Mouse (Mus musculus): ENCODE measurements at regions not wholly inside any gene's neighbourhood (a gene's known extent, or its start where the extent isn't known, plus 50 kb on each side); places are given as distances from the start of the nearest gene placed in this dataset.

- Histone ChIP-seq H3K9me3 (no peaks in the 10 kb centered on the region), H3K4me1 (no peaks in the 10 kb centered on the region), H3K4me3 (no peak overlapping the region), H3K9ac (no peak overlapping the region), H3K4me2 (no peak overlapping the region), H3K36me3 (replicated peaks) (no peaks in the 10 kb centered on the region), H3K27me3 (replicated peaks) (no peaks in the 10 kb centered on the region), H3K27ac (no peak overlapping the region)
- ATAC-seq (replicated peaks) = no peak
- 39% methylated on average over 5 of the region's 5 CpGs for WGBS
Measured at GRCm38 (mm10) chr1:185823956-185824355, 293.2 kb downstream of the Lyplal1 start.

GRCm38 (mm10) chr1:185827986-185828385 is 289.1 kb downstream of the Lyplal1 start:
- Histone ChIP-seq H3K36me3 (replicated peaks) (no peaks in the 10 kb centered on the region), H3K4me3 (no peak overlapping the region), H3K27me3 (replicated peaks) (no peaks in the 10 kb centered on the region), H3K9ac (no peak overlapping the region), H3K4me1 (no peaks in the 10 kb centered on the region), H3K27ac (no peak overlapping the region), H3K4me2 (no peak overlapping the region), H3K9me3 (no peaks in the 10 kb centered on the region)
- 86% methylated on average over 2 of the region's 2 CpGs for WGBS
- no peak for ATAC-seq (replicated peaks)

DNA sequence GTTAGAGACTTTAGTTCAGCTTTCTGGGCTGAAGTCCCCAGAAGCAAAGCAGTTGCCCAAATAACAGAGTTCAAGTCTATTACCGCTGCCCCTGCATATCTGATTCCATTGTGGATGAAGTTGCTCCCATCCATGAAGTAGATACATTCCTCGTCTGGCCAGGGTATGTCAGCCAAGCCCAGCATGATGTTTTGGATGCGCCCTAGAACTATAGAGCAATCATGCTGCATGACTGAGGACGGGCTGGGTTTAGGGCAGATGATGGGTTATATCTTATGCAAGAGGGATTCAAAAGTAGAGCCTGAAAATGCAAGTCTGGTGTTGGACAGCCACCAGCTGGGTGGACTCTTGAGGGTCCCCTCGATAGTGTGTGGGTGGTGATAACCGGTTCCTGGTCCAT is 288.6 kb downstream of the Lyplal1 start:
- H3K27me3 ChIP-seq (replicated peaks) = no peaks in the 10 kb centered on the region
- H3K4me1 ChIP-seq = no peaks in the 10 kb centered on the region
- H3K36me3 ChIP-seq (replicated peaks) = no peaks in the 10 kb centered on the region
- no peak overlapping the region for H3K4me2 ChIP-seq
- H3K4me3 ChIP-seq = no peak overlapping the region
- no peak for ATAC-seq (replicated peaks)
- H3K27ac ChIP-seq = no peak overlapping the region
- no peak overlapping the region for H3K9ac ChIP-seq
- 92% methylated on average over 6 of the region's 6 CpGs for whole genome bisulfite sequencing
- no peaks in the 10 kb centered on the region for H3K9me3 ChIP-seq

DNA sequence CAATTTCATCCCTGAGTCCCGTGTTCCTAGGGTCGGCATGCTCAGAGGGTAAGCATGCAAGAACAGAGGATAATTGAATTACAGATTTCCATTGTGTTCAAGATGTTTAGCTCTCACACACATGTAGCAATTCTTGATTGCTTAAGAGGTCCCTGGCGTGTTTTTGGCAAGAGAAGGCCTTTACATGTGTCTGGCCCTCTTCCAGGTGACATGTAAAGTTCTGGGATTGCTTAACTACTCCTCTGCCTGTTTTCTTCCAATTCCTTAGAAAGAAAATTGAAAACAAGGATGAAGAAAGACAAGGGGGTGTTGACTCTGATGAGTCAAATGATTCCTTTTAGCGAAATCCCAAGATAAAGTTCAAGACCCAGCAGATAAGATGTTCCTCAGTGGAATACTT is 285.1 kb downstream of the Lyplal1 start:
- H3K9me3 ChIP-seq = no peaks in the 10 kb centered on the region
- H3K27me3 ChIP-seq (replicated peaks) = no peaks in the 10 kb centered on the region
- H3K4me2 ChIP-seq = no peak overlapping the region
- H3K4me3 ChIP-seq = no peak overlapping the region
- H3K4me1 ChIP-seq = peaks cover 3% of the 10 kb centered on the region; the same call in 1 of the 2 replicates
- no peak overlapping the region for H3K9ac ChIP-seq
- 86% methylated on average over 4 of the region's 4 CpGs for WGBS
- no peaks in the 10 kb centered on the region for H3K36me3 ChIP-seq (replicated peaks)
- H3K27ac ChIP-seq = no peak overlapping the region
- ATAC-seq (replicated peaks) = no peak

DNA sequence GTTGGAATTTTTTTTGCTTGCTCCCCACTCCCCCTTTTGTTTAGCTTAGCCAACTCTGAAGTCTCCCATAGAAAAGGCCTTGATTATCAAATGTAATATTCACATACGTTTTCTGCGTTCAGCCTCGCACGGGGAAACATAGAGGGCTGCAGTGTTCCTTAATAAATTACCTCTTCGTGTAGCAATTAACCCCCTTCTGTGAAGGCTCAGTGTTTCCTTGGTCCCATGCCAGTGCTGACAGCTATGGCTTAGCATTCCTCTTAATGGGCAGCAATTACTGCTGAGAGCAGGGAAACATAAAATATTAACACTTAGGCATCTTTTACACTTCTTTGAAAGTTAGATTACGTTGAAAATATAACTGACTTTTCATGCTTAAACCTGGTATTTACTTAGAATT is 282.9 kb downstream of the Lyplal1 start:
- WGBS = 60% methylated on average over 6 of the region's 6 CpGs
- ATAC-seq (replicated peaks) = no peak
- Histone ChIP-seq H3K9me3 (no peaks in the 10 kb centered on the region), H3K36me3 (replicated peaks) (no peaks in the 10 kb centered on the region), H3K4me2 (no peak overlapping the region), H3K27me3 (replicated peaks) (no peaks in the 10 kb centered on the region), H3K27ac (no peak overlapping the region), H3K4me3 (no peak overlapping the region), H3K9ac (no peak overlapping the region), H3K4me1 (peaks cover 3% of the 10 kb centered on the region; the same call in 1 of the 2 replicates)

DNA sequence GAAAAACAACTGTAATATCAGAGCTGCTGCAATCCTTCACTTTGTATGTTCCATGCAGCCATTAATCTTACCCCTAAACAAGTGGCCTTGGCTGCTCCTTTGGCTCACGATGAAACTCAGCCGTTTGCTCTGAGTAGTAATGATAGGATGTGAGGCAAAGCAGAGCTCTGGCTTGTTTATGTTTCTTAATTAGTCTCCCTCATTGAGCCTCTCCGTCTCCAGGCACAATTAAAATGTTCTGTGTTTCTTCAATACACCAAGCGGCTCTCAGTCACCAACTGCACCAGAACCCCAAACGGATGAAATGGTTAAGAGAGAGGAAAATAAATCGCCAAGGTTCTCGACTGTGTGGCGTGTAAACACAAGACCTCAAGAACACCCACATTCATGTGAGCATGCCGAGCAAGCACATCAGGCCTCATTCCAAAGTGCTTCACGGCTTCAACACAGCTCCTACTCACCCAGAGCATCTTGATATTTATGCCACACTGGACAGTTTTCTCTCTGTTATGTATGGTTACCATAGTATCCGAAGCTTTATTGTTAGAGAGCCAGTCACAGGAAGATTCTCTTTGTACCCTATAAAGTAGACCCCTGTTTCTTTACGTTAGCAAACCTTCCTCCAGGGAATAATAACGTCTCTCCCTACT is 280.4 kb downstream of the Lyplal1 start:
- ATAC-seq (replicated peaks) = no peak
- no peak overlapping the region for H3K4me3 ChIP-seq
- peaks cover 3% of the 10 kb centered on the region; the same call in 1 of the 2 replicates for H3K4me1 ChIP-seq
- no peaks in the 10 kb centered on the region for H3K9me3 ChIP-seq
- H3K36me3 ChIP-seq (replicated peaks) = no peaks in the 10 kb centered on the region
- H3K4me2 ChIP-seq = no peak overlapping the region
- H3K27ac ChIP-seq = no peak overlapping the region
- no peaks in the 10 kb centered on the region for H3K27me3 ChIP-seq (replicated peaks)
- H3K9ac ChIP-seq = no peak overlapping the region
- WGBS = 74% methylated on average over 13 of the region's 13 CpGs

DNA sequence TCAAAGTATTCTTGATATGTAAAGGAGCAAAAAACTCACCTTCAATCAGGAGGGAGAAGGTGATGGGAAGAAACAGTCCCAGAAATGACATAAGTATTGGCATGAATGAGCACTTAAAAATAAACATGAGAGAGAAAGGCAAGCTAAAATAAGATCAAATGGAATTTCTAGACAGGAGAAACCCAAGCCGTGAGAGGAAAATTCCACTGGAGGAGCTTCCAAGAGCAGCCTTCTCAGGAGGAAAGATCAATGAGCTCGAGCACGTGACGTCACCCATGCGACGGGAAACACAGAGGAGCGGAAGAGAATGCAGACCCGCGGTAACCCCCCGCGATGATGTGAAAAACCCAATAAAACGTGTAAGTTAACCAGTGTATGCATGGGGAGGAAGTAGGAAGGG is 274.6 kb downstream of the Lyplal1 start:
- no peaks in the 10 kb centered on the region for H3K4me1 ChIP-seq
- no peak overlapping the region for H3K9ac ChIP-seq
- H3K27ac ChIP-seq = no peak overlapping the region
- no peak overlapping the region for H3K4me3 ChIP-seq
- no peaks in the 10 kb centered on the region for H3K36me3 ChIP-seq (replicated peaks)
- H3K27me3 ChIP-seq (replicated peaks) = no peaks in the 10 kb centered on the region
- WGBS = 91% methylated on average over 12 of the region's 12 CpGs
- H3K4me2 ChIP-seq = no peak overlapping the region
- no peaks in the 10 kb centered on the region for H3K9me3 ChIP-seq
- ATAC-seq (replicated peaks) = no peak

DNA sequence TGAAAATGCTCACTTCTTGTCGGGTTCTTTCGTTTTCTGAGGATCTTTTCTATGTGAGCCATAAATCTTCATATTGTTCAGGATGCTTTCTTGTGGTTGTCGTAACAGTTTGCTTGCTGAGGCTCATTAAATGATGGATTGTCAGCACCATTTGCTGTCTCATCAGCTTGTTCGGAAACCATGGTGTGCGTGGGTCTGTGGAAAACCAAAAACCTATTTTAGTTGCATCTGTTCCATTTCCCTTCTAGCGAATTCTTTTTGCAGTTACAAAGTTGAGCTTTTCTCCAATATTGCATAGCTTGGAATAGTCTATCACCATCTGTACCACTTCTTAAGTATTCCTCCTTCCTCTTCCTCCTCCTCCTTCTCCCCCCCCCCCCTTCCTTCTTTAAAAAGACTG is 269.9 kb downstream of the Lyplal1 start:
- WGBS = 90% methylated on average over 6 of the region's 6 CpGs
- H3K36me3 ChIP-seq (replicated peaks) = no peaks in the 10 kb centered on the region
- ATAC-seq (replicated peaks) = no peak

DNA sequence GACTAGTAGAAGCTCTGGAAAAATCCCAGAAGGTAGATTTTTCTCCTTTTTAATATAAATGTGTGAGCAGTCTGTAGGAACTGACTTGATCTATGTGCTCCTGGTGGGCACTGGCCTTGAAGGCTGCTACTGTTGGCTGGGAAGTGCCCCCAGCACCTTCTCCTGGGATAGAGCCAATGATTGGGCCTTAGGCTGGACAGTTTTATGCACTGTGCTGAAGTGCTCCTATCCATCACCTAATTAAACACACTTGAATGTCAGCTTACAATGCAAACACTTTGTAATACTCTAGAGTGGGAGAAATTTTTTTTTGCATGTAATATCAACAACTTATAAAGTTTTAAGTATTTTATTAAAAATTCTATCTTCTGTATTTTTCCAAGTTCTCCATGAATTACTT is 266.5 kb downstream of the Lyplal1 start:
- H3K4me1 ChIP-seq = no peaks in the 10 kb centered on the region
- no peak overlapping the region for H3K4me3 ChIP-seq
- H3K9me3 ChIP-seq = no peaks in the 10 kb centered on the region
- no peak overlapping the region for H3K9ac ChIP-seq
- H3K27me3 ChIP-seq (replicated peaks) = no peaks in the 10 kb centered on the region
- H3K27ac ChIP-seq = no peak overlapping the region
- H3K4me2 ChIP-seq = no peak overlapping the region
- ATAC-seq (replicated peaks) = no peak
- H3K36me3 ChIP-seq (replicated peaks) = no peaks in the 10 kb centered on the region

More for the DNA sequence above, 269.9 kb downstream of the Lyplal1 start:
- no peak overlapping the region for H3K9ac ChIP-seq
- H3K4me1 ChIP-seq = no peaks in the 10 kb centered on the region
- H3K4me3 ChIP-seq = no peak overlapping the region
- H3K27me3 ChIP-seq (replicated peaks) = no peaks in the 10 kb centered on the region
- no peaks in the 10 kb centered on the region for H3K9me3 ChIP-seq
- H3K4me2 ChIP-seq = no peak overlapping the region
- H3K27ac ChIP-seq = no peak overlapping the region

- H3K4me1 ChIP-seq = no peaks in the 10 kb centered on the region
- no peak overlapping the region for H3K4me3 ChIP-seq
- no peaks in the 10 kb centered on the region for H3K9me3 ChIP-seq
- no peak overlapping the region for H3K9ac ChIP-seq
- no peak overlapping the region for H3K27ac ChIP-seq
- no peaks in the 10 kb centered on the region for H3K36me3 ChIP-seq (replicated peaks)
- 66% methylated on average over 5 of the region's 5 CpGs for WGBS
- ATAC-seq (replicated peaks) = no peak
- no peak overlapping the region for H3K4me2 ChIP-seq
- no peaks in the 10 kb centered on the region for H3K27me3 ChIP-seq (replicated peaks)
Measured at GRCm38 (mm10) chr1:185851262-185851893, 265.7 kb downstream of the Lyplal1 start.

GRCm38 (mm10) chr1:185861692-185862091 is 255.4 kb downstream of the Lyplal1 start:
- Histone ChIP-seq H3K4me1 (no peaks in the 10 kb centered on the region), H3K9me3 (no peaks in the 10 kb centered on the region), H3K4me3 (no peak overlapping the region), H3K36me3 (replicated peaks) (no peaks in the 10 kb centered on the region), H3K4me2 (no peak overlapping the region), H3K27ac (no peak overlapping the region), H3K27me3 (replicated peaks) (no peaks in the 10 kb centered on the region), H3K9ac (no peak overlapping the region)
- no peak for ATAC-seq (replicated peaks)
- WGBS = 91% methylated on average over 4 of the region's 4 CpGs

GRCm38 (mm10) chr1:185865945-185866344 is 251.2 kb downstream of the Lyplal1 start:
- Histone ChIP-seq H3K4me1 (no peaks in the 10 kb centered on the region), H3K36me3 (replicated peaks) (no peaks in the 10 kb centered on the region), H3K9me3 (no peaks in the 10 kb centered on the region), H3K27ac (no peak overlapping the region), H3K4me3 (no peak overlapping the region), H3K27me3 (replicated peaks) (no peaks in the 10 kb centered on the region), H3K4me2 (no peak overlapping the region), H3K9ac (no peak overlapping the region)
- no peak for ATAC-seq (replicated peaks)
- 85% methylated on average over 11 of the region's 11 CpGs for WGBS

GRCm38 (mm10) chr1:185866612-185867011 is 250.5 kb downstream of the Lyplal1 start:
- Histone ChIP-seq H3K36me3 (replicated peaks) (no peaks in the 10 kb centered on the region), H3K4me2 (no peak overlapping the region), H3K27ac (no peak overlapping the region), H3K9me3 (no peaks in the 10 kb centered on the region), H3K4me3 (no peak overlapping the region), H3K27me3 (replicated peaks) (no peaks in the 10 kb centered on the region), H3K4me1 (no peaks in the 10 kb centered on the region), H3K9ac (no peak overlapping the region)
- 93% methylated on average over 6 of the region's 6 CpGs for WGBS
- no peak for ATAC-seq (replicated peaks)
